ENCODE assay signal across 17 mouse cellular contexts in the genomic region with DNA sequence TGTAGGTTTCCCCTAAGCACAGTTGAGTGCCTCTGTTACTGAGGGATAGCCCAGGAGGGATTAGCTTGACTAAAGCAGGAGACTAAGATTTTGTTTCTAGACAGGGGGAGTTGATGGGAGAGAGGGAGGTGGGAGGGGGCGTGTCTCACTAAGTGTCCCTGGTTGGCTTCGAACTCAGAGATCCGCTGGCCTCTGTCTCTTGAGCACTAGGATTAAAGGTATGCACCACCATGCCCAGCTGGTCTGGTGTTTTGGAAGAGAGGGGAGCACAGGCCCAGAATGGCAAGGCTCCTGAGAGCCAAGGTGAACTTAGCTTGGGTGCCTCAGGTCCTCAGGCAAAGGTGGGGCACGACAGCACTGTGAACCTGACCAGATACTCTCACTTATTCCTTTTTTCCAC. TPM values are rescaled to one million over a fixed set of nuclear protein-coding genes. Genes with fewer than 3 reads are reported as not detected.
DNase-seq lines count a peak whose midpoint lies in the region.
"Had no signal": no experiment of that assay in that cellular context is flagged by ENCODE, and none has a peak within 500 bp of the region (broad histone marks: within the 10 kb centered on the region; RNA-seq: fewer than 3 reads in every experiment).

No protein-coding gene starts in this region.

- intact Hi-C loops in heart, postnatal 25 days (cut with DNase I): no loop called here

- H3K4me1 ChIP-seq in heart, embryonic 10.5 days: no peaks in the 10 kb centered on the region

- H3K9me3 ChIP-seq in heart, embryonic 10.5 days: no peaks in the 10 kb centered on the region
- H3K9me3 ChIP-seq: G1E had no signal

- no peaks in the 10 kb centered on the region for H3K27me3 ChIP-seq in heart, embryonic 10.5 days (ENCODE audit: insufficient read depth, poor library complexity, severe bottlenecking)
- H3K27me3 ChIP-seq: CH12.LX, Patski had no signal

- DNase-seq in heart, adult 11 months: peak; percentile 75
- DNase-seq in heart, postnatal 25 days (ENCODE audit: low spot score): no peak
- peak; percentile 71 for DNase-seq in heart, embryonic 10.5 days (ENCODE audit: low spot score)
- DNase-seq in heart, postnatal 4 days: no peak
- DNase-seq: adrenal gland, adult 2 months; adrenal gland, adult 8-10 months; adrenal gland, postnatal 10 days; adrenal gland, postnatal 14 days; adrenal gland, postnatal 25 days; adrenal gland, postnatal 36 days; B cell, adult 2 months; cerebellum, adult 11 months; cerebellum, adult 11-12 months; cerebellum, adult 18-20 months had no signal

- H3K27ac ChIP-seq in heart, embryonic 10.5 days: no peak overlapping the region

- H3K4me3 ChIP-seq in heart, embryonic 10.5 days: no peak overlapping the region

- peaks cover 79% of the 10 kb centered on the region for H3K36me3 ChIP-seq in heart, embryonic 10.5 days

- 95% methylated on average over 4 of the region's 4 CpGs for WGBS in heart, embryonic 10.5 days

RNA-seq across cellular contexts. Expression of gene Zkscan5, which starts 7.0 kb away (rescaled TPM):
- 10 to 100 TPM in 1 of 2 experiments, 1 to 10 TPM in 1; 9.4 to 11.0 TPM for total RNA-seq in heart, postnatal 25 days (2021)
- polyA plus RNA-seq in heart, embryonic 10.5 days (2016; fragmentation: Nextera tagmentation; extraction: Ambion mirVana): 10.9 and 11.8 TPM in 2 replicates
- total RNA-seq in heart, postnatal 4 days (2021): 10 to 100 TPM; 16.5 to 17.7 TPM

RNA-seq across cellular contexts. Expression of gene Zkscan14, which starts 9.7 kb away (rescaled TPM):
- total RNA-seq in heart, postnatal 25 days (2021): 1 to 10 TPM; 6.2 to 7.2 TPM
- 6.1 TPM in 2 replicates for polyA plus RNA-seq in heart, embryonic 10.5 days (2016; fragmentation: Nextera tagmentation; extraction: Ambion mirVana)
- 1 to 10 TPM; 4.1 to 4.6 TPM for total RNA-seq in heart, postnatal 4 days (2021)

RNA-seq across cellular contexts. Expression of gene Atp5j2, which starts 19.5 kb away (rescaled TPM):
- total RNA-seq in heart, postnatal 25 days (2021): 1,000 to 10,000 TPM; 1,052 to 1,137 TPM
- 717 and 837 TPM in 2 replicates for polyA plus RNA-seq in heart, embryonic 10.5 days (2016; fragmentation: Nextera tagmentation; extraction: Ambion mirVana)
- total RNA-seq in heart, postnatal 4 days (2021): 100 to 1,000 TPM; 760 to 785 TPM

RNA-seq across cellular contexts. Expression of gene Zfp655, which starts 20.2 kb away (rescaled TPM):
- total RNA-seq in heart, postnatal 25 days (2021): 10 to 100 TPM; 26.1 to 28.0 TPM
- polyA plus RNA-seq in heart, embryonic 10.5 days (2016; fragmentation: Nextera tagmentation; extraction: Ambion mirVana): 32.5 and 38.0 TPM in 2 replicates
- total RNA-seq in heart, postnatal 4 days (2021): 10 to 100 TPM; 31.7 to 33.7 TPM

RNA-seq across cellular contexts. Expression of gene Cpsf4, which starts 44.3 kb away (rescaled TPM):
- total RNA-seq in heart, postnatal 25 days (2021): 10 to 100 TPM in 1 of 2 experiments, 1 to 10 TPM in 1; 9.6 to 11.1 TPM
- 38.8 and 53.3 TPM in 2 replicates for polyA plus RNA-seq in heart, embryonic 10.5 days (2016; fragmentation: Nextera tagmentation; extraction: Ambion mirVana)
- total RNA-seq in heart, postnatal 4 days (2021): 10 to 100 TPM; 16.6 to 17.5 TPM

Comparison
In these comparisons a context has a peak if more than half of its experiments do, and no peak if none do; other contexts are left out.
1. DNase-seq: peak in heart, adult 11 months (single experiment) and heart, embryonic 10.5 days (single experiment); none in heart, postnatal 25 days (single experiment) and heart, postnatal 4 days (single experiment).